Mouse (Mus musculus) limb, embryonic 12.5 days (tissue): ENCODE results near the gene Atg7. TPM values are rescaled to one million over a fixed set of nuclear protein-coding genes. Genes with fewer than 3 reads are reported as not detected.
A peak's percentile ranks its signal among the peaks of the same experiment; 100 is the strongest.

Source experiments
- ATAC-seq: fragments of 200-750 bp; cut with Nextera tagmentation; 2 replicates; pipeline ENCODE4 v1.8.0; 2017; ENCODE audit warnings: low read depth, moderate TSS enrichment; ENCODE audit not compliant: insufficient number of reproducible peaks, insufficient read depth, low FRiP score, low TSS enrichment
- H3K27ac ChIP-seq: fragments of 300-500 bp; sonication (generic); 2 replicates; pipeline ENCODE4 v1.5.1; 2016; ENCODE audit warnings: mild to moderate bottlenecking, moderate library complexity
- H3K27me3 ChIP-seq: fragments of 300-500 bp; sonication (generic); 2 replicates; pipeline ENCODE4 v1.6.1; 2016; ENCODE audit warnings: mild to moderate bottlenecking, moderate library complexity
- H3K36me3 ChIP-seq: fragments of 300-500 bp; sonication (generic); 2 replicates; pipeline ENCODE4 v1.6.1; 2016; ENCODE audit warnings: mild to moderate bottlenecking, moderate library complexity
- H3K4me1 ChIP-seq: fragments of 300-500 bp; sonication (generic); replicated peaks from 2 replicates; pipeline ENCODE4 v1.6.1; 2016
- H3K4me2 ChIP-seq: fragments of 300-500 bp; sonication (generic); 2 replicates; pipeline ENCODE4 v1.6.1; 2016; ENCODE audit warnings: mild to moderate bottlenecking, moderate library complexity
- H3K4me3 ChIP-seq: fragments of 300-500 bp; sonication (generic); replicated peaks from 2 replicates; pipeline ENCODE4 v1.5.1; 2016; ENCODE audit warnings: mild to moderate bottlenecking
- H3K9ac ChIP-seq: fragments of 300-500 bp; sonication (generic); replicated peaks from 2 replicates; pipeline ENCODE4 v1.6.1; 2016; ENCODE audit warnings: mild to moderate bottlenecking, moderate library complexity
- H3K9me3 ChIP-seq: fragments of 300-500 bp; sonication (generic); 2 replicates; pipeline ENCODE4 v1.6.1; 2016; ENCODE audit warnings: mild to moderate bottlenecking, moderate library complexity
- WGBS: fragments of 180-500 bp; shearing (Covaris S2); methylation state at CpG from one replicate; pipeline ENCODE4 v1.1.7; 2016; 5-methylcytosine and 5-hydroxymethylcytosine counted together
- polyA plus RNA-seq: library from polyadenylated mRNA; unstranded; fragments of >200 nt; fragmentation: Nextera tagmentation; extraction: Ambion mirVana; gene quantifications from 2 replicates; pipeline ENCODE4 v1.2.1, GENCODE M21; 2016

Gene Atg7
- polyA plus RNA-seq, 1 experiment from 2014 or later, result 17.1 TPM

GRCm38 (mm10) chr6:114787606-114788005, 144.7 kb downstream of the Atg7 start:
- H3K27ac ChIP-seq, result no peak overlapping the region
- H3K9me3 ChIP-seq, result no peaks in the 10 kb centered on the region
- H3K9ac ChIP-seq, result no peak overlapping the region
- H3K4me2 ChIP-seq, result no peak overlapping the region
- H3K36me3 ChIP-seq, result no peaks in the 10 kb centered on the region
- H3K27me3 ChIP-seq, result no peaks in the 10 kb centered on the region
- H3K4me3 ChIP-seq, result no peak overlapping the region
- WGBS, result 76% methylated on average over 3 of the region's 3 CpGs
- ATAC-seq, result no peak
- H3K4me1 ChIP-seq, result peaks cover 36% of the 10 kb centered on the region

DNA sequence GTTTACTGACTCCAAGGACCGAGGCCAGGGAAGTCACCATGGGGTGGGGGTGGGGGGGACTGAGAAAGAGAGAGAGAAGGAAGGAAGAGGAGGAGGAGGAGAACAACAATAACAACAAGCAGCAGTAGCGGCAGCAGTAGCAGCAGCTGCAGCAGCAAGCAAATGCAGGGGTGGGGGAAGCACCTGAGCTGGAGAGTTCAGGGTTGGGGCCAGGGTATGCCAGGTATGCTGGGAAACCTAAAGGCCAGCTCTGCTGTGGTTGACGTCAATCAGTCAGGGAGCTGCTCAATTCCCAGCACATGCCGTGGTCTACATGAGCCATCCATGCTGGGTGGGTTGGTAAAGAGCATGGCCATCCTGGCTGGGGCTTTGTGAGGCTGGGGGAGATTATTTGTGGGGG, 145.8 kb downstream of the Atg7 start:
- H3K36me3 ChIP-seq, result no peaks in the 10 kb centered on the region
- no peak overlapping the region for H3K9ac ChIP-seq
- H3K4me3 ChIP-seq, result no peak overlapping the region
- no peaks in the 10 kb centered on the region for H3K27me3 ChIP-seq
- 63% methylated on average over 4 of the region's 4 CpGs for WGBS
- ATAC-seq, result no peak
- no peak overlapping the region for H3K4me2 ChIP-seq
- no peak overlapping the region for H3K27ac ChIP-seq
- no peaks in the 10 kb centered on the region for H3K9me3 ChIP-seq
- H3K4me1 ChIP-seq, result peaks cover 30% of the 10 kb centered on the region

- H3K4me3 ChIP-seq, result no peak overlapping the region
- H3K27me3 ChIP-seq, result no peaks in the 10 kb centered on the region
- H3K4me2 ChIP-seq, result no peak overlapping the region
- H3K9ac ChIP-seq, result no peak overlapping the region
- no peaks in the 10 kb centered on the region for H3K36me3 ChIP-seq
- no peaks in the 10 kb centered on the region for H3K9me3 ChIP-seq
- H3K4me1 ChIP-seq, result peaks cover 30% of the 10 kb centered on the region
- H3K27ac ChIP-seq, result no peak overlapping the region
- ATAC-seq, result no peak
- WGBS, result 82% methylated on average over 2 of the region's 2 CpGs
Observed at GRCm38 (mm10) chr6:114790084-114790483, 147.2 kb downstream of the Atg7 start.

DNA sequence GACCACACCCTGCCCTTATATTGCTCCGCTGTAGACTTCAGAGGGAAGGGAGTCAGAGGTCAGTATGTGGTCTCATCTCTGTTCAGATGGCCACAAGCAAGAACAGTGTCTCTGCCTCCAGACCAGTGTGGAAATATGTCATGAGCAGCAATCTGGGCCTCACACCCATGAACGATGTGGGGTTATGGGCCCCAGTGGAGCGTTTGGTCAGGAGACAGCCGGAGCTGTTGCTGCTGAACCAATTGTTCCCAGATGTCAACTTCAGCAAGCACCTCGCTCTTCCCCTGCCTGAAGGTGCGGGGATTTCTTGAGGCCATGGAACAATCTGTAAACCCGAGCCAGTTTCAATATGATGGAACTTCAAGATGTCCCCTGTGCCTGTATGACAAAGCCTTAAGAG, 148.0 kb downstream of the Atg7 start:
- Histone ChIP-seq H3K4me3 (no peak overlapping the region), H3K4me1 (peaks cover 30% of the 10 kb centered on the region), H3K27ac (peak overlapping the region; percentile 42; the same call in 1 of the 2 replicates), H3K36me3 (no peaks in the 10 kb centered on the region), H3K27me3 (no peaks in the 10 kb centered on the region), H3K4me2 (no peak overlapping the region), H3K9ac (no peak overlapping the region), H3K9me3 (no peaks in the 10 kb centered on the region)
- WGBS, result 28% methylated on average over 7 of the region's 7 CpGs
- ATAC-seq, result no peak

DNA sequence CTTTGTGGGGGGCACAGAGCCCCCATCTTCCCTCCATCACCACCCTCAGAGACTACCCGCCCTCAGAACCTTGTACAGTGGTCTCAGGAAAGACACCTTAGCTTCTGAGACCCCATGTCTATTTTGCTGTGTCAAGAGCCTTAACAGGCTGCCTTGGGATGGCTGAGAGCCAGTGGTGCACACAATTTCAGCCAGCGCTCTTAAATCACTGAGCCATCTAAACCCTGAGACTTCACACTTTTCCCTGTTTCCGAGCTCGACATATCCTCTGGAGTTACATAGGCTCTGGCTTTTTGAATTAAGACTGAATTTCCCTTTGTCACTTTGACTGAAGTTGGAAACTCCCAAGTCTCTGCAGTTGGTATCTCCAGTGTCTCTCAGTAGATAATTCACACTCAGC, 148.9 kb downstream of the Atg7 start:
- no peak for ATAC-seq
- H3K27me3 ChIP-seq, result no peaks in the 10 kb centered on the region

DNA sequence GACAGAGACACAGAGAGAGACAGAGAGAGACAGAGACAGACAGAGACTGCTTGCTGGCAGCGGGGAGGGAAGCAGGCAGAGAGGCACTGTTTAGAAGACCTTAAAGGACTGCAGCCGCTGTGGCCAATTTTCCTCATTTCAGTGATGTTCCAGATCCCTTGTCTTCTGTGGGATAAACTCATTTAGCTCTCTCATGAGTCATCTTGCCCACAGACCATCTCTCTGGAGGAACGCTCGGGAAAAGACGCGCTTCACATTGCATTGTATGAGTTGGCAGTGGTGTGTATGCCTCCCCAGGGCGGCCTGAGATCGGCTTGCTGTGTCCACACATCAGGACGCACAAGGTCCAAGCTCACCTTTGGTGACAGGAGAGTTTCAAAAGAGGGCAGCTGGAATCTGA, 151.8 kb downstream of the Atg7 start:
- H3K4me1 ChIP-seq, result peaks cover 28% of the 10 kb centered on the region
- no peaks in the 10 kb centered on the region for H3K9me3 ChIP-seq
- no peak overlapping the region for H3K4me2 ChIP-seq
- no peaks in the 10 kb centered on the region for H3K36me3 ChIP-seq
- 92% methylated on average over 9 of the region's 9 CpGs for WGBS
- no peak overlapping the region for H3K27ac ChIP-seq
- H3K4me3 ChIP-seq, result no peak overlapping the region
- no peak overlapping the region for H3K9ac ChIP-seq
- no peak for ATAC-seq
- no peaks in the 10 kb centered on the region for H3K27me3 ChIP-seq

More for the DNA sequence above, 148.9 kb downstream of the Atg7 start:
- H3K9ac ChIP-seq, result no peak overlapping the region
- H3K4me2 ChIP-seq, result no peak overlapping the region
- no peaks in the 10 kb centered on the region for H3K36me3 ChIP-seq
- H3K27ac ChIP-seq, result no peak overlapping the region
- no peaks in the 10 kb centered on the region for H3K9me3 ChIP-seq
- H3K4me1 ChIP-seq, result peaks cover 26% of the 10 kb centered on the region
- H3K4me3 ChIP-seq, result no peak overlapping the region
- 81% methylated on average over 4 of the region's 4 CpGs for WGBS

DNA sequence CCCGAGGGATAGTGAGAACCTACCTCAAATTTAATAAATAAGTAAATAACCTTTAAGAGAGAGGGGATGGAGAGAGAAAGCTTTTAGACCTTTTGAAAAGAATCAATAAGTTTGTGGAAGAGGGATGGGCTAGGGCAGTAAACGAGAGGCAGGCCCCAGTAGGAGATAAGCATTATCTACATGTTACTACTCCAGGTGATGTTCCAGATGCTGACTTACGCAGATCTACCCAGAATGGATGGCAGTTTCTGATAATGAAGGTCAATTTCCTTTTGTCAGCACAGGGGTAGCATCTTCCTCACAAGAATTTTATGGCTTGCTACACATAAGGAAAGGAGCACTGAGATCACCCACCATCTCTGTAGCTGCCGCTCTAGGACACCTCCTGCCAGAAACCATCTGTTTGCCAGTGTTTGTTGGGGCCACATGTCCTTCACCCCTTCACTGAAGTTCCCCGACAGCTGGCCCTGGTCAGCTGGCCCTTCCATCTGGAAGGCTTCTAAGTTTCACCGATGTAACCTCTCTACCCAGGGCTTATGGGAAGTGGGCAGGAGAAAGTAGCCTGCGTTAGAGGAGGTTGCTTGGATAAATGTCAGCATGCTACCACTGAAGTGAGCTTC, 152.9 kb downstream of the Atg7 start:
- Histone ChIP-seq H3K36me3 (no peaks in the 10 kb centered on the region), H3K27ac (no peak overlapping the region), H3K27me3 (no peaks in the 10 kb centered on the region), H3K9me3 (no peaks in the 10 kb centered on the region), H3K4me1 (peaks cover 35% of the 10 kb centered on the region), H3K4me3 (no peak overlapping the region), H3K4me2 (no peak overlapping the region), H3K9ac (no peak overlapping the region)
- WGBS, result 85% methylated on average over 7 of the region's 7 CpGs
- no peak for ATAC-seq

DNA sequence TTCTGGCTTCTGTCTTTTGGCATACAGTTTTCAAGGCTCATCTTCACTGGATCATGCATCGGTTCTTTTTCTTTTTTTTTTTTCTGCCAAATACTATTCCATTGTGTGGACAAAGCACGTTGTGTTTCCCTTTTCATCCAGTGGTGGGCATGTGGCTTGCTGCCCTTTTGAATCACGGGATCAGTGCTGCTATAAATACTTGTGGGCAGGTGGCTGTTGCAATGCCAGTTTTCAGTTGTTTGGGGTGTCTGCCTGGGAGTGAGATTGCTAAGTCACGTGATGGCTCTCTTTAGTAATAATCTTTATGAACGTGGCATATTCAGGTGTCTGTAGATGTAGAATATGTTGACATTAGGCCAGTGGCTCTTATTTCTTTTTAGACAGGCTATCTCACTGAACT, 155.0 kb downstream of the Atg7 start:
- 74% methylated on average over 5 of the region's 5 CpGs for WGBS
- Histone ChIP-seq H3K4me3 (no peak overlapping the region), H3K4me1 (peaks cover 44% of the 10 kb centered on the region), H3K4me2 (no peak overlapping the region), H3K9ac (no peak overlapping the region), H3K9me3 (no peaks in the 10 kb centered on the region), H3K27ac (no peak overlapping the region), H3K27me3 (no peaks in the 10 kb centered on the region), H3K36me3 (no peaks in the 10 kb centered on the region)
- ATAC-seq, result no peak

DNA sequence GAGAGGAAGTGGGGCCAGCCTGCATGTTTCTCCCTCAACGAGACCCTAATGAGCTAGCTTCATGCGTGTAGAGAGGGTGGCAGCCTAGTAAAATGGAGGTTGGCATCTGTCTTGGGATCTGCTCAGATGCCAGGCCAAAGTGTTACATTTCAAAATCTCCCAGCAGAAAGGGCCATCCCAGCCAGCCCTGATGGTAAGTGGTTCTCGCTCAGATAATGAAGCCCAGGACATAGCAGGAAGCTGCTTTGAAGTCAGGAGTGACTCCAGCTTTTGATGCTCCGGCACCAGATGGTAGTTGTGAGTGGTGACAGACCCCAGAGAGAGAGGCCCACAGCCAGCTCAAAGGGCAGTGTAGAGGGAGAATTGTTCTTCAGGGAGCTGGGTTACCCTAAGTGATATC, 155.8 kb downstream of the Atg7 start:
- no peak for ATAC-seq
- H3K4me1 ChIP-seq, result peaks cover 52% of the 10 kb centered on the region
- H3K9ac ChIP-seq, result no peak overlapping the region
- H3K36me3 ChIP-seq, result no peaks in the 10 kb centered on the region
- 26% methylated on average over 4 of the region's 4 CpGs for WGBS
- H3K4me3 ChIP-seq, result no peak overlapping the region
- H3K27me3 ChIP-seq, result no peaks in the 10 kb centered on the region
- no peaks in the 10 kb centered on the region for H3K9me3 ChIP-seq
- no peak overlapping the region for H3K4me2 ChIP-seq
- no peak overlapping the region for H3K27ac ChIP-seq

DNA sequence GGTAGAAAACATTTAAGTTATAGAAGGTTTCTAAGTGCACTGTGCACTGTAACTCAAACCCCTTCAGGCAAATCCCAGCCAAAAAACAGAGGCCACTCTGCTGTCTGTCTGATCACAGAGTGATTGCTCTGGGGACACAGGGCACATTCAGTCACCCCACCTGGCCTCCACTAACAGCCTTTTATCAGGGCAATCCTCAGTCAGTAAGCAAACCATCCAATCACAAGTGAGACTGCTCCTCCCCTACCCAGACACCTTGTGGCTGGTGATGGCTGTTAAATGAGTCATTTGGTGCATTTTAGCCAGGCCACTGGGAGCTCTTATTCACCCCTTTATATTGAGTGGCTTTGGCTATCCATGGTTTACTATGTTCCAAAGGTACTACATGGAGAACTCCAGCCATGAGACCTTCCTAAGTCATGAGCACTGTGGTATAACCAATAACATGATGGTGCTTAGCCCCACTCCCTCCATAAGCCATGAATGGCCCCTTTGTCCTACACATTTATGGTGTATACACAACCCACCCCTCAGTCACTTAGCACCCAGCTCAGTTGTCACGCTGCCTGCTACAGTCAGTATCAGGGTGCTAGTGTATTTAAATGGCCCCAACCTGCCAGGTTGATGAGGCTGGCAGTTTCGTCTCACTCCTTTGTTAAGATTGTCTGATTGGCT, 157.5 kb downstream of the Atg7 start:
- no peaks in the 10 kb centered on the region for H3K36me3 ChIP-seq
- H3K4me3 ChIP-seq, result no peak overlapping the region
- H3K9me3 ChIP-seq, result no peaks in the 10 kb centered on the region
- peak overlapping the region; percentile 43 for H3K27ac ChIP-seq
- H3K4me2 ChIP-seq, result no peak overlapping the region
- WGBS, result 33% methylated on average over 2 of the region's 2 CpGs
- H3K4me1 ChIP-seq, result peaks cover 68% of the 10 kb centered on the region
- H3K9ac ChIP-seq, result no peak overlapping the region
- H3K27me3 ChIP-seq, result no peaks in the 10 kb centered on the region
- no peak for ATAC-seq

GRCm38 (mm10) chr6:114803915-114804535, 161.1 kb downstream of the Atg7 start:
- Histone ChIP-seq H3K27me3 (no peaks in the 10 kb centered on the region), H3K27ac (peak overlapping the region; percentile 89), H3K4me3 (no peak overlapping the region), H3K4me2 (no peak overlapping the region), H3K36me3 (no peaks in the 10 kb centered on the region), H3K9me3 (no peaks in the 10 kb centered on the region), H3K9ac (no peak overlapping the region), H3K4me1 (peaks cover 66% of the 10 kb centered on the region)
- 58% methylated on average over 8 of the region's 8 CpGs for WGBS
- ATAC-seq, result no peak
